8 mouse cellular contexts compared by ENCODE assay signal in the genomic region with DNA sequence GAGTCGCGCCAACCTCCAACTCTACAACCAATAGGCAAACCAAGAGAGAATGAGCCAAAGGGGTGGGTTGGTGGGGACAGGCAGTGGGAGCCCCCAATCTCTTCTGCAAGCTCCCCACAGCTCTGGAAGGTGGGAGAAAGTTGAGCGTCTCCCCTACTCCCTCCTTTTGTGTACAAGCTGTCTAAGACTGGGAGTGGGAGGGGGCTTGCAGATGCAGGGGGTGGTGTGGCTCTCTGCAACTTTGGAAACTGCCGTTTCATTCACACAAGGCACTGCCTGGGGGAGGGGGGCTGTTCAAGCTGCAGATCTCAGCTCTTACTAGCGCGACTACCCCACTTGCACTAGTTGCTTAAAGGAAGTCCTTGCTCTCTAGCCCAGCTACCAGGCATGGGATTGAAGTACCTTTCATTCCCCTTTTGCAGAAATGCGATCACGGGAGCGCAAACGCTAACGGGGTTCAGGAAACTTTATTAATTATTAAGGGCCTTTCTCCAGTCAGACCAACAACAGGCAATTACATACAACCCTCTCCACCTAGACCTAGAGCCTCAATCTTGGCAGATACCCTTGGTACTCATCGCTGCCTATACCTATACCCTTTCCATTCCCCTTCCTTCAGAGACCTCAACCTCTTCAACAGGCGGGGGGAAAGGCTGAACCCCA. TPM values are rescaled to one million over a fixed set of nuclear protein-coding genes. Genes with fewer than 3 reads are reported as not detected.
DNase-seq lines count a peak whose midpoint lies in the region; ATAC-seq and TF ChIP-seq lines count a peak whose summit lies in the region.

No protein-coding gene starts in this region.

- H3K36me3 ChIP-seq in heart, postnatal 0 days (replicated peaks; ENCODE audit: control insufficient read depth, insufficient read depth, low read length): peaks cover 16% of the 10 kb centered on the region
- H3K36me3 ChIP-seq in splenic B cell, adult 2 months (ENCODE audit: control insufficient read depth, insufficient read depth, low read length, poor library complexity, severe bottlenecking): no peaks in the 10 kb centered on the region

- WGBS in heart, postnatal 0 days: 1% methylated on average over 13 of the region's 13 CpGs

- peak overlapping the region; percentile 82 for H3K4me3 ChIP-seq in heart, postnatal 0 days (ENCODE audit: low read depth, low read length)
- H3K4me3 ChIP-seq in layer of hippocampus, adult 2 months: peak overlapping the region; percentile 76

- peak overlapping the region; percentile 84 for H3K4me2 ChIP-seq in heart, postnatal 0 days (ENCODE audit: low read depth, low read length)

- H3K27me3 ChIP-seq in heart, postnatal 0 days (ENCODE audit: control insufficient read depth, insufficient read depth, low read length): 0 out of 2 replicates have a peak, but pooled peaks cover 4% of the 10 kb centered on the region
- peaks cover 6% of the 10 kb centered on the region; the same call in 1 of the 2 replicates for H3K27me3 ChIP-seq in splenic B cell, adult 2 months (ENCODE audit: control insufficient read depth, insufficient read depth, low read length, poor library complexity, severe bottlenecking)

- no peak for TF ChIP-seq EP300 in heart, postnatal 0 days (IDR thresholded peaks at IDR 0.05; ENCODE audit: low read depth)

- ATAC-seq in heart, postnatal 0 days (ENCODE audit: insufficient read depth, low read depth): no peak

- H3K27ac ChIP-seq in heart, postnatal 0 days (ENCODE audit: low read depth): no peak overlapping the region
- H3K27ac ChIP-seq in layer of hippocampus, adult 2 months: peak overlapping the region; percentile 92

- peak overlapping the region; percentile 71 for H3K9ac ChIP-seq in heart, postnatal 0 days (replicated peaks; ENCODE audit: low read depth, low read length)

- DNase-seq in left cerebral cortex, adult 18-20 months (ENCODE audit: low spot score in 2 of 2): peak; percentile 25 to 42
- no peak for DNase-seq in left cerebral cortex, adult 11 months (ENCODE audit: low spot score)
- peak; percentile 75 for DNase-seq in embryo, embryonic 9.5 days (ENCODE audit: extremely low spot score)
- DNase-seq in heart, postnatal 0 days (ENCODE audit: low spot score): peak; percentile 11
- DNase-seq in layer of hippocampus, adult 2 months (ENCODE audit: low spot score in 2 of 2): peak; percentile 16 to 18
- peak; percentile 16 for DNase-seq in lung, postnatal 14 days
- DNase-seq in splenic B cell, adult 2 months (ENCODE audit: low read depth, low spot score): peak; percentile 22
- DNase-seq in urinary bladder, postnatal 4 days (ENCODE audit: low spot score in 2 of 2): no peak

- no peaks in the 10 kb centered on the region for H3K9me3 ChIP-seq in heart, postnatal 0 days (replicated peaks; ENCODE audit: control insufficient read depth, low read length)

- H3K4me1 ChIP-seq in heart, postnatal 0 days (ENCODE audit: control insufficient read depth, insufficient read depth): peaks cover 6% of the 10 kb centered on the region; the same call in 1 of the 2 replicates

- TF ChIP-seq CTCF in heart, postnatal 0 days (IDR thresholded peaks at IDR 0.05; ENCODE audit: low read depth): no peak
- no peak for TF ChIP-seq CTCF in layer of hippocampus, adult 2 months (conservative IDR thresholded peaks at IDR 0.05)

RNA-seq across cellular contexts. Expression of a gene that starts 1.1 kb away (rescaled TPM):
- 10 to 100 TPM; 10.8 to 12.8 TPM for total RNA-seq in left cerebral cortex, adult 18-20 months (2021)
- 9.4 and 10.5 TPM in 2 replicates for total RNA-seq in heart, postnatal 0 days (2014; rRNA removed; ENCODE audit: low replicate concordance)
- polyA plus RNA-seq in heart, postnatal 0 days (2015; fragmentation: Nextera tagmentation; extraction: Ambion mirVana): 8.7 and 10.7 TPM in 2 replicates
- 1 to 10 TPM; 8.7 to 9.2 TPM for total RNA-seq in layer of hippocampus, adult 2 months (2021)

Comparison
In these comparisons a context has a peak if more than half of its experiments do, and no peak if none do; other contexts are left out.
1. DNase-seq: peak in left cerebral cortex, adult 18-20 months (2 of 2), embryo, embryonic 9.5 days (single experiment), heart, postnatal 0 days (single experiment), layer of hippocampus, adult 2 months (2 of 2), lung, postnatal 14 days (single experiment) and splenic B cell, adult 2 months (single experiment); none in left cerebral cortex, adult 11 months (single experiment) and urinary bladder, postnatal 4 days (0 of 2).